Mouse (Mus musculus): ENCODE measurements around the gene Hoxb7.

- TF ChIP-seq POLR2A (IDR thresholded peaks at IDR 0.05; ENCODE audit: low read depth, low read length), result no peak
- TF ChIP-seq CTCF (conservative IDR thresholded peaks at IDR 0.05; ENCODE audit: insufficient read depth, insufficient read length, low read depth, low read length), result no peak
These were observed 14.2 kb upstream of the Hoxb7 start for GRCm38 (mm10) chr11:96272024-96272921.
